Mouse (Mus musculus) kidney, postnatal 36 days (tissue): ENCODE measurements around the gene Npffr2.
"Not testable (repeated sequence)": the region's sequence is repeated elsewhere in the genome, so short reads cannot be mapped to it uniquely, and the experiment has no call there.

Source experiments
- DNase-seq, 2 experiments: peaks; one replicate each; pipeline ENCODE4 v3.0.0; 2021 to 2022; ENCODE audit warnings: mixed read lengths in 2 of 2

The Npffr2 gene

GRCm38 (mm10) chr5:89526878-89527578 is at the start of gene Npffr2:
Gene Npffr2, plus strand, starts transcription at chr5:89527429.
- peak; percentile 20 to 48 for DNase-seq

- no peak for DNase-seq
Observed at GRCm38 (mm10) chr5:89492560-89492959, 34.7 kb upstream of the Npffr2 start.

GRCm38 (mm10) chr5:89500182-89500581 is 27.0 kb upstream of the Npffr2 start:
- DNase-seq: peak; percentile 44 to 77

- DNase-seq: no peak
Observed at GRCm38 (mm10) chr5:89518641-89519040, 8.6 kb upstream of the Npffr2 start.

- DNase-seq: no peak
Observed at GRCm38 (mm10) chr5:89526181-89526778, 949 bp upstream of the Npffr2 start.

GRCm38 (mm10) chr5:89528951-89529350 is 1.7 kb downstream of the Npffr2 start:
- DNase-seq: no peak

GRCm38 (mm10) chr5:89529391-89529790 is 2.2 kb downstream of the Npffr2 start:
- no peak for DNase-seq

GRCm38 (mm10) chr5:89536018-89536417 is 8.8 kb downstream of the Npffr2 start:
- DNase-seq: no peak

GRCm38 (mm10) chr5:89542472-89542871 is 15.2 kb downstream of the Npffr2 start:
- no peak for DNase-seq

- DNase-seq: peak; percentile 61 to 83
Observed at GRCm38 (mm10) chr5:89543476-89543875, 16.2 kb downstream of the Npffr2 start.

GRCm38 (mm10) chr5:89559118-89559517 is 31.9 kb downstream of the Npffr2 start:
- DNase-seq: not testable (repeated sequence)

GRCm38 (mm10) chr5:89561381-89561780 is 34.2 kb downstream of the Npffr2 start:
- no peak for DNase-seq

- no peak for DNase-seq
Observed at GRCm38 (mm10) chr5:89578678-89579077, 51.4 kb downstream of the Npffr2 start.

- no peak for DNase-seq
Observed at GRCm38 (mm10) chr5:89579181-89579580, 52.0 kb downstream of the Npffr2 start.

- DNase-seq: no peak
Observed at GRCm38 (mm10) chr5:89581143-89581542, 53.9 kb downstream of the Npffr2 start.

GRCm38 (mm10) chr5:89581742-89582366 is 54.6 kb downstream of the Npffr2 start:
- no peak for DNase-seq

- no peak for DNase-seq
Observed at GRCm38 (mm10) chr5:89585021-89585420, 57.8 kb downstream of the Npffr2 start.

- DNase-seq: no peak
Observed at GRCm38 (mm10) chr5:89592301-89592700, 65.1 kb downstream of the Npffr2 start.

- DNase-seq: no peak
Observed at GRCm38 (mm10) chr5:89611322-89612015, 84.2 kb downstream of the Npffr2 start.

- no peak for DNase-seq
Observed at GRCm38 (mm10) chr5:89612262-89612661, 85.0 kb downstream of the Npffr2 start.

GRCm38 (mm10) chr5:89631599-89631998 is 104.4 kb downstream of the Npffr2 start:
- DNase-seq: no peak
